Mouse (Mus musculus): Measurements from ENCODE around the gene Aym1.

DNA sequence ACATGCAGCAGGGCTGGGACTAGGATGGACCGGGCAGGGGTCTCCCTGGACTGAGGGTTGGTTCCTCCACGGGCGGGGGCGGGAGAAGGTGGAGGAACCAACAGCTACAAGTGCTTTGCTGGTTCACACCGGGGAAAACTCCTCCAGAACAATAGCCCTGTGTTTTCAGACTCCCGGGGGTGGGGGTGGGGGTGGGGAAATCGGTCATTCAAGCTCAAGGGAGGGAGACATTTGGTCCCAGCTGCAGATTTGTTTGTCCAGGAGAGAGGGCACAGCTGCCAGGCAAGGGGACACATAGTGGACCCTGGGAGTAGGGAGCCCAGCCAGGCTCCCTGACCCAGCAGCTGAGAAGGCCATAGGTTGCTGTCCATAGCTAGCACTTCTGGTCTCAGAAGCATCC is 7.9 kb upstream of the Aym1 start:
- TF ChIP-seq CTCF (IDR thresholded peaks at IDR 0.05; ENCODE audit: low read depth) (no peak), EP300 (IDR thresholded peaks at IDR 0.05; ENCODE audit: low read depth) (no peak)

Measured in liver, embryonic 14.5 days (tissue).